Mouse (Mus musculus): ENCODE data around the gene Slc22a14. TPM values are rescaled to one million over a fixed set of nuclear protein-coding genes. Genes with fewer than 3 reads are reported as not detected.
"Not testable (repeated sequence)": the region's sequence is repeated elsewhere in the genome, so short reads cannot be mapped to it uniquely, and the experiment has no call there.

Gene Slc22a14
- total RNA-seq, 2 experiments from 2014 or later, result 0.17 TPM; not detected in 1

DNA sequence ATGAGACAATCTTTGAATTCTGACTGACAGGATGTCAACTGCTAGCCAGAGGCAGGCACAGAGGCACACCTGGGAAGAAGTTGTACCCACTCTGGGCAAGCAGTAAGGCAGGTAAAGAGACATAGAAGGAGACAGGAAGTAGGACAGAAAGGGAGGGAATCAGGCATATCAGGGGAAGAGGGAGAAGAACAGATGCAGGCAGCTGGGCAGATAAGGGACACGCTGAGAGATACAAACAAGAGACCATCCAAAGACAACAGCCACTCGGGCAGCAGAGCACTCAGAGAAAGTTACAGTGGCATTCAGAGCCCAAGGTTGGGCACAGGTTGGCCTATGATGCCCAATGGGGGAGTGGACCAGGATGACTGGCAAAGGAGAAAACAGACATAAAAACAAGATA, 134.5 kb downstream of the Slc22a14 start:
- DNase-seq (ENCODE audit: low spot score), result no peak
- intact Hi-C loops (cut with DNase I), result no loop called here

DNA sequence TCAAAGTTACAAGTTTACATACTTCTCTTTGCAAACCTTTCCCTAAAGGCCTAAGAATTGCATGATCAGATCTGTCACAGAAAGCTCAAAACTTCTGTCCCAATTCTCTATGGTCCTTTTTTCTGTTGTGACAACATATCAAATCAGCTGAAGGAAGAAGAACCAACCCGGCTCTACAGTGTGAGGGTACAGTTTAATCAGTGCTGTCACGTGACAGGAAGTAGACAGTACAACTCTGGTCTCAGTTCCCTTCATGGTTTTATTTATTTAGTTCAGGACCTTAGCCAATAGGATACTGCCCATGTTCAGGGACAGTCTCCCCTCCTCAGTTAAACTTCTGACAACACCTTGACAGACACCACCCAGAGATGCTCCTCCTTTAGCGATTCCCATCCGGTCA, 145.1 kb downstream of the Slc22a14 start:
- DNase-seq (ENCODE audit: low spot score), result no peak
- intact Hi-C loops (cut with DNase I), result no loop called here

GRCm38 (mm10) chr9:119219667-119220066, 145.7 kb downstream of the Slc22a14 start:
- intact Hi-C loops (cut with DNase I), result no loop called here
- DNase-seq (ENCODE audit: low spot score), result no peak

- DNase-seq (ENCODE audit: low spot score); intact Hi-C loops (cut with DNase I): not testable (repeated sequence)
Observed at GRCm38 (mm10) chr9:119215341-119215740, 150.0 kb downstream of the Slc22a14 start.

- no peak for DNase-seq (ENCODE audit: low spot score)
- intact Hi-C loops (cut with DNase I), result no loop called here
Observed at GRCm38 (mm10) chr9:119214601-119215000, 150.8 kb downstream of the Slc22a14 start.

GRCm38 (mm10) chr9:119212996-119213395, 152.4 kb downstream of the Slc22a14 start:
- intact Hi-C loops (cut with DNase I), result no loop called here
- no peak for DNase-seq (ENCODE audit: low spot score)

DNA sequence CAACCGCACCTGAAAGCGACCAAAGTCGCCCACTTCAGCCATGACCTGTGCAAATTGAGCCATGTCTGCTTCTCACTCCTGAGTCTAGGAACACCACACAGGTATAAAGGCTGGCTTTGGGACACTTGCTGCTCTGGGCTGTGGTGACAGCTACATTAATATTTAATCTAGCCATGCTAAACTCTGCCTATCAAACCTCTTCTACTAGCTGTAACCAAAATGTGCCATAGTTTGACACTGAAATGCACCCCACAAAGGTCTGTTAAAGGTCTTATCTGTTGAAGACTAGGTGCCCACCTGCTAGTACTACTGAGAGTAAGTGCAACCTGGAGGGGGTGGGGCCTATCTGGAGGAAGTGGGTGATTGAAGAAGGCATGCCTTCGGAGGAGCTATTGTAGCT, 156.4 kb downstream of the Slc22a14 start, which contains the start of gene Slc22a13:
Slc22a13 (minus strand) TSS at position 101 of the 400 bp plus-strand sequence.
- intact Hi-C loops (cut with DNase I), result no loop called here
- no peak for DNase-seq (ENCODE audit: low spot score)

- no peak for DNase-seq (ENCODE audit: low spot score)
- intact Hi-C loops (cut with DNase I), result no loop called here
Observed at GRCm38 (mm10) chr9:119207113-119207512, 158.2 kb downstream of the Slc22a14 start.

DNA sequence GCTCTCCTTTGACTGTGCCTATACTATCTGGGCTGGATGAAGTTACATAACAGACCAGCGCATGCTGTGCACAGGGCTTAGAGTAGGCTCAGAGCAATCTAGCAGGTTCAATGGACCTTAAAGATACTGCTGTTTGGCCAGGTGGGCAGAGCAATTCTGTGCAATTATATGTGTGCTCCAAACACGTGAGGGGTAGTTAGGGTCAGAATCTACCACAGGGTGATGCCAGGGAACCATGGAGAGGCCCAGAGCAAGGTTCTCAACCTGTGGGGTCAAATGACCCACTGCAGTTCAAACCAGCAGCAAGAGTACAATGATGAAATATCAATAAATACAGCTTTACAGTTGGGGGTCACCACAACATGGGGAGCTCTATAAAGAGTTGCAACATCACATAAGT, 158.7 kb downstream of the Slc22a14 start:
- intact Hi-C loops (cut with DNase I), result no loop called here

GRCm38 (mm10) chr9:119205756-119206155, 159.6 kb downstream of the Slc22a14 start:
- no peak for DNase-seq (ENCODE audit: low spot score)
- intact Hi-C loops (cut with DNase I), result no loop called here

More for the DNA sequence above, 158.7 kb downstream of the Slc22a14 start:
- DNase-seq (ENCODE audit: low spot score), result no peak

DNA sequence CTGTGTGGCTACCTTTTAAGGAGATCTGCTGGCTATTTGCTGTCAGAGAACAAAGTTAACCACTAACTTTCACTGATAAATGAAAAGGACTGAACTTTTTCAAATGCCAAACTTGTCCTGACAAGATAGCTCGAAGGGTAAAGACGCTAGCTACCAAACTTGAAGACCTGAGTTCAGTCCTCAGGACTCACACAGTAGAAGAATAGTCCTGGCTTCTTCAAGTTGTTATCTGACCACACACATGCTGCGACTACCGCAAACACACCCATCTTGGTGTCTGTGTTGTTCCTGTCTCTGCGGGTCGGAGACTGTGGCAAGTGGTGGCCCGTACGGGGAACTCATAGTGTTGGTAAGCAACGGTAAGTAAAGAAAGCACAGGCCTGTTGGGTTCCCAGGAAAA, 161.7 kb downstream of the Slc22a14 start:
- DNase-seq (ENCODE audit: low spot score), result no peak
- intact Hi-C loops (cut with DNase I), result no loop called here

DNA sequence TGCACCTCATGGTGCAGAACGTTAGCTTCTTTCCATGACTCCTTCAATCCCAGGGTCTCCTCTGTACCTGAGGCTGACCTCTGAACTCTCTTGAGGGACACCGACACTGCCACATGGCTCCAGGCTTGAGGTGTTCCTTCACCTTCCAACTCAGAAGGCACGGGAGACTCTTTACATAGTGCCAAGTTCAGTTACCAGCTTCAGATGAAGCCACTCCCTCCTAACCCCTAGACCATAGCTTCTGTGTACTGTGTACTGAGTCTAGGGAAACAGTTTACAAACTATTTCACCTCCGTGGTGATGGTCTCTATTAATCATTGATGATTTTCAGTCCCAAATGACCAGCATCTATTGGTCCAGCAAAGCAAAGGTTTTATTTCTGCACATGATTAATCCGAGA, 163.7 kb downstream of the Slc22a14 start:
- no peak for DNase-seq (ENCODE audit: low spot score)
- intact Hi-C loops (cut with DNase I), result no loop called here

- intact Hi-C loops (cut with DNase I), result no loop called here
- DNase-seq (ENCODE audit: low spot score), result no peak
Observed at GRCm38 (mm10) chr9:119199151-119199861, 166.0 kb downstream of the Slc22a14 start.

DNA sequence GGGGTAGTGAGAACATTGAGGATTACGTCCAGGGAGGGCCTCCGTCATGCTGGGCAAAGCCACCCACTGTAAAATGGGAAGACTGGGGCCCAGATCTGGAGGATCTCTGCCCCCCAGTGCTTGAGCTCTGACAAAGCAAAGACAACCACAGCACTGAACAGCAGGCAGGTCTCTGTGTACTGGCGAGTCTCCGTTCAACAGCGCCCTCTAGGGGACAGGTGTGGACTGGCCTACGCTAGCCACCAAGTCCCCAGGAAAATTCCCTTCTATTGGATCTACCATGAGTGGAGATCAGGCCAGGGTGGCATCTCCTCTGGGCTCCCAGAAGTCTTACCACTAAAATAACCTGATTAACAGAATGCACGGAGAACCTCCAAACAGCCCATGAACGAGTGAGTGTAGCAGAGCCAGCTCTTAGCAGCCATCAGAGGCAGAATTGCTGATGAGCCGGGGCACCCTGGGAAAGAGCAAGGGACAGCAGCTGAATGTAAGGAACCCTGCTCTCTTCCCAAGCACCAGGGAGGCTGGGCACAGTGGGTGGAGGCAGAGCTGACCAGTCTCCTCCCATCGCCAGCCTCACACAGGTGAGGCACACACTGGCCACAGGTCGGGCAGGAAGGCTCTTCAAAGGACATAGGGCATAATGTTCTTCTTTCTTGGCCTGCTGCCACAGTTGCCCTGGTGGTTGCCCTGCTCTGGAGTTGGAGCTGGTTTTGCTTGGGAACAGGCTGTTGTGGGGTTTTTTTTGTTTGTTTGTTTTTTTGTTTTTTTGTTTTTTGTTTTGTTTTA, 173.0 kb downstream of the Slc22a14 start:
- intact Hi-C loops (cut with DNase I), result no loop called here
- DNase-seq (ENCODE audit: low spot score), result no peak

DNA sequence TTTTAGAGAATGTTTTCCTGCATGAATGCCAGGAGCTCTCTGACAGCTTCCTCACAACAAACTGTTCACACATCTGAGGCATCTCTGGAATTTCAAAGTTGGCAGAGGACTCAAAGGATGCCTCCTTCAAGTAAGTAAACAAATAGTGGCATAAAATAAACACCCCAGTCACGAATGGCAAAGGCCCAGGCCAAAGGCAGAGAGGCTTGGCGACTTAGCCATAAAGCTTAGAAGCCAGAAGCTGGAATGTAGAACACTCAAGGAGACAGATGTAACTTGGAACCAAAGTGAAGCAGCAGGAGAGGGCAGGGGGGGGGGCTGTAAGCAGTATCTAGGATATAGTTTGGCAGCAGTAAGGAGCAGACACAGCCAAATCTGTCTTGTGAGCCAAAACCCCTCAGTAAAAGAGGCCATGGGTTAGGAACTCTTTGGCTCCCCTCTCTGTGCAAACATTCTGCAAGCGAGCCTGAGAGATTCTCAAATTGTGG, 184.1 kb downstream of the Slc22a14 start:
- intact Hi-C loops (cut with DNase I), result no loop called here
- no peak for DNase-seq (ENCODE audit: low spot score)

DNA sequence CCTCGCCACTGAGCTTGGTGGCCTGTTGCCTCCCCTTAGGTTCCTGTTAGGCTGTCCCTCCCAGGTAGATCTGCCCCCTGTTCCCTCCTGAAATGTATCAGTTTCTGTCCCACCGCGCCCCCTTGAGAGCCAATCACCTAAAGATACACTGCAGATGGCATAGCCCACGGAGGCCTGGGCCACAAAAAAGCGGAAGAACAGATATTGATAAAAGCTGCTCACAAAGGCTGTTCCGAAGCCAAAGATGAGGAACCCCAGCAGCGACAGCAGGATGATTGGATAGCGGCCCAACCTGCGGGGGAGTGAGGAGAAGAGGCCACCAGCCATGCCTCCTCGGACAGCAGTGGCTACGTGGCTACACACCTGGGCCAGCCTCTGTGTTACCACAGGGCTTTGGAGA, 186.1 kb downstream of the Slc22a14 start:
- intact Hi-C loops (cut with DNase I), result no loop called here
- no peak for DNase-seq (ENCODE audit: low spot score)

DNA sequence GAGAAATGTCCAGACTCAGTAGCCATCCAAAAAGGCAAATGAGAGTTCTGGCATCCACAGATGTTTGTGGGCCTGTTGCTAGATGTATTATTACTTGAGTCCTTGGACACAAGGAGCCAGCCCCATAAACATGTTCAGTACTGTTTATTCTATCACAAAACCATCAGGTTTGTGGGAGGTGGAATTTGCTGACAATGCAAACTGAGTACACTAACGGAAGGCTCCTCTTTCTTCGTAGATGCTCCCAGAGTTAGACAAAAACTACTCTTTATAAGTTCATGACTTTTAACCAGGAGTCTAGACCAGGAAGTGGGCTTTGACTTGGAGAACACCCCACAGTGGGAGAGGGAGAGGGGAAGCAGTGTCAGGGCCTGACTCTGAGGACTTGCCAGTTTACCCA, 197.7 kb downstream of the Slc22a14 start:
- no peak for DNase-seq (ENCODE audit: low spot score)

DNA sequence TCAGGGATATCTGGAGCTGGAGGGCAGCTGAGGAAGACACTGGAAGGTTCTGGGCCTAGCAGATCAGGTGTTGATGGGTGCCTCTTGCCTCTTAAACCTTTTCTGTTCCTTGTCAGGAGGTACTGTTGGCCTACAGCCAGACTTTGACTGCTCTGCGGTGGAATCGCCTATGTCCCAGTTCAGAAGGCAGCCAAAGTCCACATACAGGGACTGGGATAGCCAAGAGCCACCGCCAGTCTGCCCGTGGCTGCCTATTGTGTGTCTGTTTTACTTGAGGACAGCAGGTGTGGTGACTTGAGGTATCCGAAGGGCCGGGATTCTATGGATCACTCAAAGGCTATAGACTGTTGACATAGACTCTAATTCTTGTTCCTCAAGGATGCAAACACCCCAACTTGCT, 199.8 kb downstream of the Slc22a14 start:
- DNase-seq (ENCODE audit: low spot score), result no peak
- intact Hi-C loops (cut with DNase I), result no loop called here

More for the DNA sequence above, 197.7 kb downstream of the Slc22a14 start:
- intact Hi-C loops (cut with DNase I), result no loop called here

GRCm38 (mm10) chr9:119164743-119165142, 200.6 kb downstream of the Slc22a14 start:
- intact Hi-C loops (cut with DNase I), result no loop called here
- no peak for DNase-seq (ENCODE audit: low spot score)

- intact Hi-C loops (cut with DNase I), result no loop called here
- DNase-seq (ENCODE audit: low spot score), result no peak
Observed at GRCm38 (mm10) chr9:119160689-119161088, 204.7 kb downstream of the Slc22a14 start.

GRCm38 (mm10) chr9:119158861-119159260, 206.5 kb downstream of the Slc22a14 start, which contains the start of gene Gm47289:
Gm47289 (plus strand) TSS chr9:119159161.
- DNase-seq (ENCODE audit: low spot score), result no peak
- intact Hi-C loops (cut with DNase I), result no loop called here
